Mouse (Mus musculus) c-Kit-negative CD71-positive TER-119-positive erythroid progenitor cells, embryonic 14.5 days (primary cell): ENCODE data around the gene Npvf.

Source experiments
- DNase-seq: peaks from one replicate; pipeline ENCODE4 v3.0.0-alpha.2; 2013; ENCODE audit warnings: low read depth, low spot score

Gene Npvf

GRCm38 (mm10) chr6:50654356-50654755, at the start of gene Npvf:
Npvf (minus strand) TSS chr6:50654439.
- no peak for DNase-seq

- no peak for DNase-seq
Measured at GRCm38 (mm10) chr6:50689121-50689815, 35.0 kb upstream of the Npvf start.

- DNase-seq: no peak
Measured at GRCm38 (mm10) chr6:50684646-50685415, 30.6 kb upstream of the Npvf start.

GRCm38 (mm10) chr6:50681491-50681890, 27.3 kb upstream of the Npvf start:
- no peak for DNase-seq

- no peak for DNase-seq
Measured at GRCm38 (mm10) chr6:50680224-50681215, 26.3 kb upstream of the Npvf start.

- no peak for DNase-seq
Measured at GRCm38 (mm10) chr6:50679486-50679828, 25.2 kb upstream of the Npvf start.

- DNase-seq: no peak
Measured at GRCm38 (mm10) chr6:50678826-50679485, 24.7 kb upstream of the Npvf start.

- DNase-seq: no peak
Measured at GRCm38 (mm10) chr6:50671191-50671590, 17.0 kb upstream of the Npvf start.

GRCm38 (mm10) chr6:50666937-50667336, 12.7 kb upstream of the Npvf start:
- no peak for DNase-seq

- no peak for DNase-seq
Measured at GRCm38 (mm10) chr6:50665020-50665419, 10.8 kb upstream of the Npvf start.

GRCm38 (mm10) chr6:50664193-50664592, 10.0 kb upstream of the Npvf start:
- DNase-seq: no peak

GRCm38 (mm10) chr6:50662925-50663583, 8.8 kb upstream of the Npvf start:
- DNase-seq: no peak

- no peak for DNase-seq
Measured at GRCm38 (mm10) chr6:50661729-50662128, 7.5 kb upstream of the Npvf start.

GRCm38 (mm10) chr6:50658466-50658865, 4.2 kb upstream of the Npvf start:
- no peak for DNase-seq

GRCm38 (mm10) chr6:50658018-50658417, 3.8 kb upstream of the Npvf start:
- DNase-seq: no peak

GRCm38 (mm10) chr6:50656426-50656825, 2.2 kb upstream of the Npvf start:
- no peak for DNase-seq

GRCm38 (mm10) chr6:50655925-50656324, 1.7 kb upstream of the Npvf start:
- no peak for DNase-seq

- no peak for DNase-seq
Measured at GRCm38 (mm10) chr6:50647656-50648055, 6.6 kb downstream of the Npvf start.

GRCm38 (mm10) chr6:50646659-50647058, 7.6 kb downstream of the Npvf start:
- no peak for DNase-seq

- DNase-seq: no peak
Measured at GRCm38 (mm10) chr6:50644701-50645100, 9.5 kb downstream of the Npvf start.

- no peak for DNase-seq
Measured at GRCm38 (mm10) chr6:50641898-50642297, 12.3 kb downstream of the Npvf start.
